Mouse (Mus musculus): ENCODE measurements around the gene Mbtps2.
A peak's percentile ranks its signal among the peaks of the same experiment; 100 is the strongest.

The Mbtps2 gene

DNA sequence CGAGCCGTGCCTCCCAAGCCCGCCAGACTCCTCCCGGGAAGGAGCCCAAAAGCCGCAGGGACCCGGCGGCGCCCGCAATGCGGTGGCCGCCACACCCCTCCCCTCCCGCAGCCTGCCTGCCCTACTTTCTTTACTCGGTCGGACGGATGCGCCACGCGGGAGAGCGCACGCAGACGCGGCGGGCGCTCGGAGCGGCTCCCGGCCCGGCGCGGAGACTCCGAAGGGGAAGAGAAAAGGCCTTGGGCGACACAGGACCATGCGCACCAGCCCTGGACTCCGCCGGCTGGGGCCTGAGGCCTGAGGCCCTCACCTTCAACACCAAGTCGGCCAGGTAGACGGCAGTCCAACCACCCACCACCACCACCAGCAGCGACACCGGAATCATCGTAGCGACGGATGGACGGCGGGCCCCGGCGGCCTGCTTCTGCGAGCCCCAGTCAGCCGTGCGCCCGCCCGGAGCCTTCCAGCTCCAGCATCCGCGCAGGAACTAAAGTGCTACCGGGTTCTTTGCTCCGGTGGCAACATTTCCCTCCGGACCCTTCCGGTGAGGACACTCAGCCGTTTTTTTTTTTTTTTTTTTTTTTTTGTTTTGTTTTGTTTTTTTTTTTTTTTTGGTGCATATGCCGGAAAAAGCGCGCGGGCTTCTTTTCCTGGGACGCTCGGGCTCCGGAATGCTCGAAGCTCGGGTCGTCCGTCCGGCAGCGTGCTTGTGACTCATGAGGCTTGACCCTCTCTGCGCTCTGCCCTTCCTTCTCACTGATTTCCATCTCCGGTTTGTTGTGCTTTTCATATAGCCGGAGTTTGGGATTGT lies at the start of gene Mbtps2:
Gene Mbtps2 (minus strand): TSS at position 530 of the 811 bp plus-strand sequence.
- peak; percentile 56 for DNase-seq

DNA sequence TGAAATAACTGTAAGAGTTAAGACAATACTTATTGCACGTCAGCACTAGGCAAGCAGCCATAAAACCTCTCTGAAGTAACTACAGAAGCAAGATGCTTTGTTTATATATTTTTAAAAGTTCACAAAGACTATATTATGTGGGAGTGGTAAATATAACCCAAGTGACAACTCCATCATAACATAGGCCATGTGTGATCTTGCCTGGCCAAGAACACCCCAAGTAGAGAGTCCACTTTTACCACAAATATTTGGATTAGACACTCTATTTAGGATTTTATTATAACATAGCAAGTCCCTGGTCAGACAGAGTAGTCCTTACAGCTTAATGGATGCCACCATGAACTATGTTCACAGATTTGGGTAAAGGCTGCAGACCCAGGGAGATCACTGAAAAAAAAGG lies 47.9 kb upstream of the Mbtps2 start:
- no peak for DNase-seq

DNA sequence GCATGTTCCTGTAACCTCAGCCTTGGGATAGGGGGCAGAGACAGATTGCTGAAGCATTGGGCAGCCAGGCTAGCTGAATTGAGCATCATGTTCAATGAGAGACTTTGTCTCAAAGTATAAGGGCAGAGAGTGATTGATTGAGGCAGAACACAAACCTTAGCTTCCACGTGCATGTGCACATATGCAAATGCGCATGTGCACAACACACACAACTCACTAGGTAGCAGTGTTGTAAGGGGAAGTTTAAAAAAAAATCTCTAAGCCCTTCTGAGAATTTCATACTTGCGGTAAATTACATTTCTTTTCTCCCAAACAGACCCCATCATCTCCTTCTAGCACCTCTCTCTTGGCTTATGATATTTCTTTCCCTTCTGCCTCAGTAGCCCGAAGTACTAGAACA lies 46.2 kb upstream of the Mbtps2 start:
- no peak for DNase-seq

DNA sequence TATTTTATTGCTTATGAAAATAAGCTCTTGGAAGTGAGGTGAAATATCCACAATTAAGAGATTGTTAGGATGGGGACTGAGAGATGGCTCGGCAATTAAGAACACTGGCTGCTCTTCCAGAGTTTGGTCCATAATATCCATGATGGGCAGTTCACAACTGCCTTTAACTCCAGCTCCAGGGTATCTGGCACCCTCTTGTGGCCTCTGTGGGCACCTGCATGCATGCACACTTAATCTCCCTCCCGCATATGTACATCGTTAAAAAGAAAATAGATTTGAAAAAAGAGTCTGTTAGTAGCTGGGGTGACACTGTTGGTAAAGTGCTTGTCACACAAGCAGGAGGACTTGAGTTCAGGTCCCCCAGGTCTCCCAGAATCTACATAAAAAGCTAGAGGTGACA lies 45.8 kb upstream of the Mbtps2 start:
- peak; percentile 49 for DNase-seq

DNA sequence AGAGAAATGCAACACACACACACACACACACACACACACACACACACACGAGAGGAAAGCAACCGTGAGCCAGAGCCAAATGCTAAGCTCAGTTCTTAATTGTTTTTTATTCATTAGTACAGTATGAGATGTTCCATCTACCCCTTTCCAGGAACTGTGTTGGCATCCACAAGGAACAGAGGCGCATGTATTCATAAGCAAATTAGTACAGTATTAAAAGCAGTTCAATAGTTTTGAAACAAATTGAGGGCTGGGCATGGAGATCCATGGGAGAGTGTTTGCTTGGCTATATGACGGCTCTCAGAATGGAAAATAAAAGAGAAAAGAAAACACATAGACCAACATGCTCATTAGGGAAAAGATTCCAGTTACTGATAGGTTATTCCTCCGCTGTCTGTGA lies 44.3 kb upstream of the Mbtps2 start:
- DNase-seq = no peak

DNA sequence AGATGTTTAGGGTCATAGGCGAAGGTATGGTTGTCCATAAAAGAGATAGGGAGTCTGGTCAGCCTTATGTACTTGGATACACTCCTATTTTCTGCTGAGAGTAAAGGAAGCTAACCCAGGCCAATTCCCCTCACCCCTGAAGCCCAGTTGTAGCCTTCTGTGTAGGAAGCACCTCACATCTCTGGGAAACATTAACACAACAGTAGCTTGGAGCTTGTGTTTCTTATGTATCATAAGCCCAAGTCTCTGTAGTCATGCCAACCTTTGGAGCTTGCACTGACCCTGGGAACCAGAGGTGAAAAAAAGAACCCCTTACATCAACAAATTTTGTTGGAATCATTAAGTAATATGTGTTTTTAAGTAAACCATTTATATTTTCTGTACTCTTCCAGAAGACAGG lies 38.7 kb upstream of the Mbtps2 start:
- DNase-seq = peak; percentile 67

DNA sequence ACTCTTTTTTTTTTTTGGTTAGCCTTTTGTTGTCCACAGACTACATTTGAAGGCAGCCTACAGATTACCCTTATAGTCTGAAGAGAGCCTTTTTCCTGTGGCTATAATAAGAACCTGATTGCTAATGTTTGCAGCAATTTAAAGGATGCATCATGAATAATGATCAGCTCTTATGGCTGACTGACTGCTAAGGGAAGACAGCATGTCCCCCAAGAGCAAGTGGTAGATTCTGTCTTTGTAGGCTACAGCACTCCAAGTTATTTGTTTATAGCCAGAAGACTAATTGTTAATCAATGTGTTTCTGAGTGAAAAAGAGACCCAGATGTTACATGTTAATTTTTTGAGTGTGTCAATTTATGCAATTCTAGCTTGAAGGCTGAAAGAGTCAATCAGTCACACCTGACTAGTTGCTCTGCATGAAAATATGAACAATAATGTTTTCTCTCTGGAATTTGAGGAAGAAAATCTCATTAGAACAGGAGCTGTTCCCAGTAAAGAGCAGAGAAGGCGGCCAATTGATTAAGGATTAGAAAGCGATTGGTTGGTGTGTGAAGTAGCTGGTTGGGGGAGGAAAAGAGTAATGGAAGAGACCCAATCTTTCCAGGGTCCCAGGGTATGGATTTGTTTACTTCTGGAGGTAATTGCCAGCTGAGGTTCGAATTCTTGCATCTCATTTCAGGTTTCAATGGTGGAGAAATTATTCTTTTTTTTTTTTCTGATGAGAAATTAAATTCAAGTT lies 35.3 kb upstream of the Mbtps2 start:
- DNase-seq = no peak

DNA sequence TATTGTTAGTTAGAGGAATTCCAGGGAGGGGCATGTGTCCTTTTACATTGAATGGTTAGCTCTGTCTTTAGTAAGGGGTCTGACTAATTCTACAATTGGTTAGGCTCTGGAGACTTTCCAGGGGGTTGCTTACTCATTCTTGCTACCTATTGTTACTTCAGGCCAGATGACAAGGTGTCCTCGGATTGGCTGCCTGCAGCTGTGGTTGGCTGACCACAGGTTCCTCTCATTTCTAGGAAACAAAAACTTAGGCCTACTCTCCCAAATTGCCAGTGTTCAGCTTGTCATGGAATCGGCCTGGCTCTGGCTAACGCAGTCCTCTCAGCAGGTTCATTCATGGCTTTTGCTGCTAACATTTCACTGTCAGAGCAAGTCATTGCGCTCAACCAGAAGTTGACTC lies 31.8 kb upstream of the Mbtps2 start:
- no peak for DNase-seq

DNA sequence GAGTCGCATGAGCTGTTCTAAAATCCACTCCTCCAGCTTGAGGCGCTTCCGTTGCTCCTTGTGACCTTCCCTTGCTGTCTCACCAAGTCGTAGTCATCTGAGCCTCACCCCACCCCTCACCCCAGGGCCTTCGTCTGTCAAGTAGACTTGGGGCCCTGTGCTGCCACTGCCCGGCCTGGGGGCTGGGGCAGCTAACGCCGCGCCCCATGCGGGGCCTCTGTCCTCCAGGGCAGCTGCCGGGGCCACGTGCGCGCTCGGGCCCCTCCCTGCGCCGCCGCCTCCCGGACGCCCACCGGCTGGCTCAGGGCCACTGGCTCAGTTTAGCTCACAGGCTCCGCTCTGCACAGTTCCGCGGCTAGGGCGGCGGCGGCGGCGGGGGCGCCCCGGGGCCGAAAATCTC lies 14.4 kb upstream of the Mbtps2 start:
- DNase-seq = no peak

DNA sequence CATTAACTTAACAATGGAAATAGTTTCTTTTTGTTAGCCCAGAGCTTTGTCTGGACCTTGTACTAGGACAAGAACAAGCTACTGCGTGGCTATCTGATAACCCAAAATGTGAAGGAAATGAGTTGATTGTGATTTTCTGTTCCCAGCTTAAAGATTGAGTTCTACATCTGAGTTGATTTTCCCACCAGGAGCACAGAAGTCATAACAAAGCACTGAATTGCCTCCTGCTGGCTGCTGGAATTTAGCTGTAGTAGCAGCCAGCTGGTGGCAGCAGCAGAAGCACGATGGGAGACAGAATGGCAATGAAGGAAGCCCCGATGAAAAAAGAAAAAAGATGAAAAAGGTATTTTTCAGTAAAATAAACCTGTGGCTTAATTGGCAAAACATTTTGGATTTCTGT lies 2.9 kb upstream of the Mbtps2 start:
- peak; percentile 44 for DNase-seq

DNA sequence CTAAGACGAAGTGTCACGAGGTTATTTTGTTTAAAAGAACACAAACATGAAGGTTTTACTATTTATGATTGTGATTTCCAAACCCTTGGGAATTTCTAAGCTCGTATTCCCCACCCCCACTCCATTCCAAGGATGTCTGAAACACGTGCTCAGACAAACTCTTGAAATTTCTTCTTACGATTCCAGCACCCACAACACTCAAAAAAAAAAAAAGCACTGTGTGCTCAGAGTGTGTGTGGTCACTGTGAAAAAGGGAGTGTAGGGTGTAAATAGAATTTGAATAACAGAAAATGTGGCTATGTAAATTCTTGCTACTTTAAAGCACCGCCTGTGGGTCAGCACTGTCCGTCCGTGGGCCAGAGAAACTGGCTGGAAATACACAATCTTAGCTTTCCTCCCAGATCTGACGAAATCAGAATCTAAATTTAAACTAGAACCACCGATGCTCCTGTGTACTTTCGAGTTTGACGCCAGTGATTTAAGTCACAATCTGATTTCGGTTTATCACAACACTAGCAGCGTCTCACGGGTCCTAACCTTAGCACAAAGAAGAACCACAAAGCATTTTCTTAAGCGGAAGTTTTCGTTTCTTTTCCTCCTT lies 830 bp downstream of the Mbtps2 start:
- DNase-seq = peak; percentile 10

DNA sequence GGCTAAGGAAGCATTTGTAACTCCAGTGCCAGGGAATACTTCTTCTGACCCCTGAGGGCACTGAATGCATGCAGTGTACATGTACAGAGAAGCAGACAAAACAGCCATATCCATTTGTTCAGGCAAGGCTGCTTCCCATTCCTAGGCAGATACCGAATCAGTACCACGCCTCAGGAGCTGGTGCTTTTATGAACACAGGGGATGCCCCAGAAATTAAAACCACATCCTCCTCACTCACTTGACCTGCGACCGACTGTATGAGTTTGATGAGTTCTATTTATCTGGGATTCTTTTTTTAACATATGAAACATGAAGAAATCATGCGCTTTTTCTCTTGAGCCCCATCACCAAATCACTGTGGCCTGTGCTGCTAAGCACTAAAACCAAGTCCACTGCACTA lies 1.7 kb downstream of the Mbtps2 start:
- DNase-seq = no peak

DNA sequence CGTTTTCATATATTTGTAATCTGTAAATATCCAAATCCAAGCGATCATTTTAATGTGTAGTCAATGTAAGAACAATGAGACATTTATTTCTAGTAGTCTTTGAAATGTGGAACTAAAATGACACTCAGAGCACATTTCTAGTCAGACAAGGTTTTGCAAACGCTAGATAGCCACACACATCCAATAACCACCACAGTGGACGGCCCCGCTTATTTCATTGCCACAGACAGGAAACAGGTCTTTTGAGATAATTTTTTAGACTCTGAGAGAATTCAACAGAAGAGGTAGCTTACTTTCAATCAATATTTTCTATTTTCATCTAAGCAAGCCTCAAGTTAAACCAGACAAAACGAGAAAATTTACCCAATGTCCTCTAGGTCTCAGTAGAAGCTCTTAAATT lies 2.6 kb downstream of the Mbtps2 start:
- DNase-seq = no peak

DNA sequence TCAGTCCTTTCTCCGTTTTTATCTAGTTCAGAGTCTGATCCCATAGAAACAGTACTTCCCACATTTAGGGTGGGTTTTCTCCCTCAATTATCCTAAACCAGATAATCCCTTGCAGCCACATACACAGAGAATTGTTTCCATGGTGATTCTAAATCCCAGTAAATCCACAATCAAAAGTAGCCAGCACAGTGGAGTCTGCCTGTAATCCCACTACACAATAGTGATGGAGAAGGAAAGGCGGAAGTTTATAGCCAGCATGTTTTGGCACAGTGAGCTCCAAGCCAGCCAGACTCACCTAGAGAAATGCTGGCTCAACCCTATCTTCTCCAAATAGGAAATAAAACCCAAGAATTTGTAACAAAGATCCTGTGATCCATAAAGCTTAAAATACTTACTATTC lies 3.9 kb downstream of the Mbtps2 start:
- no peak for DNase-seq

DNA sequence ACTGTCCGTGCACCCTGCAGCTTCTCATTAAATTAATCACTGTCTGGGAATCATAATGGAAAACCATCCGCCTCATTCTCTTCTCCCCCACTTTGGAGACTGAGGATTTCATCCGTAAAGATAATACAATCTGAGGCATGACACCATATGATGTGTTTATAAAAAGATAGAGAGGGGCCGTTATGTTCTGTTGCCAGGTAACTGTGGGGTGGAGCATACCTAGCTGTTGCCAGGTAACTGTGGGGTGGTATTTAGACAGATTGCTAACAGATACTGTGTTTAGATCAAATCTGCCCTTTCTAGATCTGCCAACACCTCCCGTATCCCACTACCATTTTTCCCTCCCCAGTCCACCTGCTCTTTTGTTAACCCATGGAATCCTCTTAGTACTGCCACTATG lies 11.5 kb downstream of the Mbtps2 start:
- DNase-seq = no peak

DNA sequence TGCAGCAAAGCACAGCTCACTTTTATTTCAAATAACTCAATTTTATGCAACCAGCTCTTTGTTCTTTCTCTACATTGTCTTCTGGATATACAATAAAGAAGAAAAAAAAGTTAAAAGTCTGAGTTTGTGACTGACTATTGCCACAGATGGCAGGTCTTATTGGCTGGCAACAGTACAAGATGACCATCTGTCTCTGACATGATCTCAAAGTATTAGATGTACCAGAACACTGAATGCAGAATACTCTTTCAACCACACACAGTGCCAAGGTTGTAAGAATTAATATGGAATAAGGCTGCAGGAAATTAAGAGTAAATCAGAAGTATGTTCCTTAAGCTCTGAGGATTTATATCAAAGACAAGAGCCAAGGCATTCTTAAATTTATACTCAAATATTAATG lies 12.1 kb downstream of the Mbtps2 start:
- DNase-seq = no peak

DNA sequence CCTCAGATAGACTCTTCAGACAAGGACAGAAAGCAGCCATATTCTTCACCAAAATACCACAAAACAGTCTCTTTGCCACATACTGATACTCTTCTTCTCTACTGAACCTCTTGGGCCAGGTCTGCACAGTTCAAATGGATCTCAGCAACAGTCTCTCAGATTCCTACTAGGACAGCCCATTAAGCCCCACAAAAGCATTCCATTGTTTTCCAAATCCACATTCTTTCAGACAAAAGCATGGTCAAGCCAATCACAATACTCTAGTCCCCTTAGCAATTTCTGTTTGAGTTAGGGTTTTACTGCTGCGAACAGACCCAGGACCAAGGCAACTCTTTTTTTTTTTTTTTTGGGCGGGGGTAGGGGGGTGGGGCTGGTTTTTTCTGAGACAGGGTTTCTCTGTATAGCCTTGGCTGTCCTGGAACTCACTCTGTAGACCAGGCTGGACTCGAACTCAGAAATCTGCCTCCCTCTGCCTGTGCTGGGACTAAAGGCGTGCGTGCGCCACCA lies 19.4 kb downstream of the Mbtps2 start:
- DNase-seq = no peak

DNA sequence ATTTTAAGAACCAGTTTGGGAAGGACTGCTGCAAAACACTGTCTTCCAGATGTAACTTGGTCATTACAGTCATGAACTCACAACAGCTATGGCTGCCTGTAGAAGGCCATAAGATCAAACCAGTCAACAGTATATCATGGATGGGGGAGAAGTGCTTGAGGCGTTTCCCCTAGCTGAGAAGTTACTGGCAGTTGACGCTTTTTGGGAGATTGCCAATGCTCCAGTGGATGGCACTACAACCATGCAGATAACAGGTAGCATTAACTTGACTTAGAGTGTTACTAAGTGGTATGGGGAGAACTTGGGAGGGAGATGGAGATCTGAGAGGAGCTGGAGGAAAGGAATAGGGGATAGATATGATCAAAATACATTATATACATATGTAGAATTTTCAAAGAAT lies 23.8 kb downstream of the Mbtps2 start:
- no peak for DNase-seq

DNA sequence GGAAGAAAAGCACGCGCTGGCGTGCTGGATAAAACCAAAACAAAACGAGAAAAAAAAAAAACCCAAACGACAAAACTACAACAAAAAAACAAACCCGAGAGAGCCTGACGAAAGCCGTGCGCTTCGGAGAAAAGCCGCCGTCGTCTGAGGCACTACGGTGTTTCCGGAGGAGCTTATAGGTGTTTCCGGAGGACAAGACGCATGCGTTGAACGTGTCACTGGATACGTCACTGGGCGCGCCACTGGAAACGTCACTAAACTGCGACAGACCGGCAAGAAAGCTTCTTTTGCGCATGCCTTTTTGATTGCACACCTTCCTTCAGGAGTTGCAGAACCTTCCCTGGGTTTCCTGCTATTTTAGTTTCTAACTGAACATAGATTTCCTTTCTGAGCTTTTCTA lies 29.7 kb downstream of the Mbtps2 start, which contains the start of gene Yy2:
Gene Yy2 (minus strand): TSS at position 146 of the 400 bp plus-strand sequence.
- no peak for DNase-seq

DNA sequence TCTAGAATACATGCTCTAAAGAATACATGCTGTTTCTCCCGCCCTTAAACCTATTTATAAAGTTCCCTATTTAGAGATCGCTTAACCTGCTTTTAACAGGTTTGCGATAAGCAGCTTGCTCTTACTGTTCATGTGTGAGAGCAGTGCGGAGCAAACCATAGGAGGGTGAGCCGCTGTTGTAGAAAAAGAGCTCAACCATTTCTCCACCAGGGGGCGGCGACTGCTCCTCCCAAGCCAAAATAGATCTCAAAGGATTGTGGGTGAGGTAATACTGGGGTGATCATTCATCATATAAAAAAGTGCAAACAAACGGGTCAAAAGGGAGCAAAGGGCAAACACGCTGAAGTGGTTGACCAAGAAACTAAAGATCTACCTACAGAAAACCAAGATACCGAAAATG lies 34.7 kb downstream of the Mbtps2 start:
- DNase-seq = peak; percentile 11

DNA sequence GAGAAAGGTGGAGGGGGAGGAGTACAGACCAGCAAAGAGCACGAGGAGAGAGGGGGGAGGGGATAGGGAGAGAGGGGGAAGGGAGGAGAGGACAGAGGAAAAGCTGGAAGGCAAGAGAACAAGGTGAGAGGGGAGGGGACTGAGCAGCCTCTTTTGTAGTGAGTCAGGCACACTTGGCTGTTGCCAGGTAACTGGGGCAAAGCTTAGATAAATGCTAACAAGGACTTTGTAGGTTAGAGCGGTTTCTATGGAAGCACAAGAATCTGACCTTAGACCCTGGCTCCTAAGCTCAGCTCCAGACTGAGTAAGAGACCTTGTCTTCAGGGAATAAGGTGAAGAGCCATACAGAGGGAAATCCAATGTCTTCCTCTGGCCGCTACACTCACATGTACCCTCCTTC lies 51.4 kb downstream of the Mbtps2 start:
- DNase-seq = peak; percentile 46

DNA sequence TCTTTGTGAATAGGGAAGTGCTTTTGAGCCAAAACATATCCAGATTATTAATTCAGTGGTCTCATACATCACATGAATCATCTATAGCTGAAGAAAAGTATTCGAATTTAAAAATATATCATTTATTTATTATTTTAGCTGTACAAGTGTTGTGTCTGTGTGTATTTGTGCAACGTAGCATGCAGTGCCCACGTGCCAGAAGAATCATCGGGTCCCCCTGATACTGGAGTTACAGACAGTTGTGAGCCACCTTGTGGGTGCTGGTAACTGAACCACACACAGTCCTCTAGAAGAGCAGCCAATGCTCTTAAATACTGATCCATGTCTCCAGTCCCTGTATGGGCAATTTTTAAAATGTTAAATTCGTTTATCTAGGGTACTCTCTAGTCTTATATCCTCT lies 92.1 kb downstream of the Mbtps2 start:
- DNase-seq = no peak

DNA sequence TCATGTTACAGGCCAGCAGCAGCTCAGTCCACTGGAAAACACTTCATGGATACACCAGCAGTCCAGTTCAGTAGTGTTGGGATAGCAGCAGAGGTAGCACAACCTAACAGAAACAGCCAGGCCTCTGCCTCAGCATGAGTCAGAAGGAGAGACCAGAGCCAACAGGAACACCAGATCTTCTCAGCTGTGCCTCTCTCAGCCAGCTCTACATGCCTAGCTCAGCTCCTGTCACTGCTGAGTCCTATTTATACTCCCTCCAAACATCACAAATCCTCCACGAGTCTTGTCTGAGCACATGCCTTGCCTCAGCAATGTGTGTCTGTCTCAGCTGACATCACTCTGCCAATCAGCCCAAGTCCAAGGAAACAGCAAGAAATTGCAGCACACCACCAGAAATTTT lies 94.0 kb downstream of the Mbtps2 start:
- DNase-seq = no peak

DNA sequence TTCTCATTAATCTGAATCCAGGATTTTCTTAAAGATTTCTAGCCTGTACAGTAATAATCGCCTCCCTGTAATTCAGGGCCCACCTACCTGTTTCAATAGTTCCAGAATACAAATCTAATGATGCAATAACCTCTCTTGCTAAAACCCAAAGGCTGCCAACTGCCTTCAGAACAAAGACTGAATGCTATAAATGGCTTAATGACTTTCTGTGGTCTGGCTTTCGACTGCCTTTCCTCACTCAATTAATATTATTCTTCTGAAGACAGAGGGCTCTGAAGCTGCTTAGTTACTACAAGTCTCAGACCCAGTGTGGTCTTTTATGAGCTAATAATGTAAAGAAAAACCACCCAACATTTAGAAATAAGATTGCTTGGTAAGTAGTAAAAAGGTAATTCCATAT lies 96.6 kb downstream of the Mbtps2 start:
- DNase-seq = no peak

Data from kidney, adult 9 months (tissue).